Mouse (Mus musculus) erythroblast, adult 5-6 weeks (primary cell): ENCODE data around the gene Clasp1. TPM values are rescaled to one million over a fixed set of nuclear protein-coding genes. Genes with fewer than 3 reads are reported as not detected.

Experiments
- ATAC-seq: replicated peaks from 2 replicates; pipeline ENCODE4 v1.8.0; 2016; ENCODE audit warnings: moderate number of reproducible peaks, mild to moderate bottlenecking, moderate TSS enrichment, inconsistent platforms; ENCODE audit not compliant: poor library complexity, low FRiP score, severe bottlenecking
- total RNA-seq, 2 experiments: library from RNA; stranded (forward) in 1 of 2; stranded (reverse) in 1 of 2; fragments of 150-400 nt in 1 of 2; fragments of 200-764, 138-1000 nt in 1 of 2; gene quantifications; 2 replicates each; pipeline versions ENCODE4 v1.2.3 to v1.2.4; 2015 to 2017; ENCODE audit warnings: low replicate concordance in 2 of 2

The Clasp1 gene
- total RNA-seq, 2 experiments from 2014 or later, result 11.4 to 24.6 TPM

GRCm38 (mm10) chr1:118627781-118628464 is 239.1 kb downstream of the Clasp1 start, which contains the start of gene Tfcp2l1:
Gene Tfcp2l1 (plus strand): TSS chr1:118627945.
- ATAC-seq, result peak; percentile 52

DNA sequence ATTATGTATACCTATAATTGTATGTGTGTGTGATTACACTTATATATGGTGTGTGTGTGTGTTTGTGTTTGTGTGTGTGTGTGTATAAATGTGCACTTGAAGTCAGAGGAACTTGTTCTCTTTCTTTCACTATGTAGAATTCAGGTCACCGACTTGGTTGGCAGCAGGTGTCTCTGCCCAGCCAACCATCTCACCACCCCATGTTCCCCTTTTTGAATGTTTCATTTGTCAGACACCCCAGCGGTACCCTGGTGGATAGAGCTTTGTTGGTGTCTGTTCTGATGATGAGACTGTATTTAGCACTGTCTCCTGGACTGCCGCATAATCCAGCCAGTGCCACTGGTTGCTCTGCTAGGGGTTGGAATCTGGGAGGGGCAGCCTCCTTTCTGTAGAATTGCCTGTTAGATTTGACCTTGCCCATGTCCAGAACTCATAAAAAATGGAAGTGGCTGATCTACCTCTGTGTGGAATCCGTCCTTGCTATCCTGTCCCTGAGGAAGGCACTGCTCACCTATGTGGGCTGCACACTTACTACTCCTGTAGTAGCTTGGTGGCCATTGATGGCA is 244.6 kb downstream of the Clasp1 start:
- no peak for ATAC-seq

- no peak for ATAC-seq
Measured at GRCm38 (mm10) chr1:118642296-118642999, 253.6 kb downstream of the Clasp1 start.

DNA sequence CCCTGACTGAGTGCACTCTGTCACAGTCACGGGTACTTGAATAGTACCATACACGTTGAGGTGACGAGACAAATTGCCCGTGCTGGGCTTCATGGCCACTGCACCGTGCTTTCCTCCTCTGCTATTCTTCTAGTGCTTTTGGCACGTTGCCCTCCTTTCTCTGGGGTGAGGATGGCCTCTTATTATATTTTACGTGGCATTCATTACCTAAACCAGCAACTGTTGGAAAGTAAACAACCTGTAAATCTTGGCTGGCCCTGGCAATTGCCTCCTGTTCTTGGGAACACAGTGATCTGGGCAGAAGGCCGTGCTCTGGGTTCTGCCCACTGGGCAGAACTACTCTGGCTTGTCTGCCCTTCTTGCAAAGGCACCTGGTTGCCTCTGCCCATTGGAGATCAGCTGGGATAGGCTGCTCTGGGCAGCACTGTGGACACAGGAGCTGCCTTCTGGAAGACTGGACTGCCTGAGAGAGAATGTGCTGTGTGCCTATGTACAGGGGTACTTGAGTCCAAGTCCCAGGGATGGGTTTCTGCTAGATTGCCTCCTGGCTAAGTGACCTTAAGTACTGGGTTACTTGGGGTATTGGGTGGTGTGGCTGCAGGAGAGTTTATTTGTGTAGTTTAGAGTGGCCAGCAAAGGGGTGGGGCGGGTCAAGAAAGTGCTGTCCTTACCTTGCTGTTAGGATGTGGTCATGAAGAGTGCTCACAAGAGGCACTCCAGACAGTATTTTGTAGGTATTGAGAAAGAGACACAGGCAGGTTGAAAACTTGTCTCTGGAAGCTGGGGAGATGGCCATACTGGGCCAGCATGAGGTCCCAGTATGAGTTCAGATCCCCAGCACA is 254.5 kb downstream of the Clasp1 start:
- no peak for ATAC-seq

- ATAC-seq, result no peak
Measured at GRCm38 (mm10) chr1:118645701-118646100, 256.8 kb downstream of the Clasp1 start.

DNA sequence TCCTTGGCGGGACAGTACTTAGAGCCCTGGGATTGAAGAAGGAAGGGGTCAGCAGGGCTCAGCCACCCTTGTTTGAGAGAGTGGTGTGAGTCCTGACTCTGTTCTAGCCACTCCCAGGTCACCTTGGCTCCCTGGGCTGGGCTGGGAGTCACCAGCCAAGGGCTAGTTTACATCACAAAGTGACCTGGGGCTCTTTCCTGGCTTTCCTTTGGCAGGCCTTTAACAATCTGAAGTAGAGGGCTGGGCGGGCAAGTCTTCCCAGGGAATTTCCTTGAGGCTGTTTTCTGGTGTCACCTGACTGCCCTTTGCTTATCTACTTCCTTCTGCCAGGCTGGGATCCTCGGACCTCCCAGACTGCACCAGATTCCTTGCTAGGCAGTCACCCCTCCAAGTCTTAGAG is 259.2 kb downstream of the Clasp1 start:
- no peak for ATAC-seq

- ATAC-seq, result no peak
Measured at GRCm38 (mm10) chr1:118649933-118650770, 261.3 kb downstream of the Clasp1 start.

GRCm38 (mm10) chr1:118650771-118651080 is 261.9 kb downstream of the Clasp1 start:
- no peak for ATAC-seq

- no peak for ATAC-seq
Measured at GRCm38 (mm10) chr1:118658716-118659115, 269.9 kb downstream of the Clasp1 start.

- no peak for ATAC-seq
Measured at GRCm38 (mm10) chr1:118660880-118661465, 272.1 kb downstream of the Clasp1 start.

Other genes with a start within 250 kb of the Clasp1 start
- not detected in 2 replicates for gene Gm29106, start 212.5 kb upstream of the Clasp1 start, total RNA-seq (2015; ENCODE audit: low replicate concordance)
- not detected in 2 replicates for gene Gm29106, start 212.5 kb upstream of the Clasp1 start, total RNA-seq (2017; ENCODE audit: low replicate concordance)
- 22.4 and 28.6 TPM in 2 replicates for gene Tsn, start 77.3 kb upstream of the Clasp1 start, total RNA-seq (2015; ENCODE audit: low replicate concordance)
- 24.1 and 30.5 TPM in 2 replicates for gene Tsn, start 77.3 kb upstream of the Clasp1 start, total RNA-seq (2017; ENCODE audit: low replicate concordance)
- 30.6 and 40.5 TPM in 2 replicates for gene Nifk, start 67.2 kb upstream of the Clasp1 start, total RNA-seq (2015; ENCODE audit: low replicate concordance)
- gene Nifk, start 67.2 kb upstream of the Clasp1 start, total RNA-seq (2017; ENCODE audit: low replicate concordance), result 31.8 and 38.3 TPM in 2 replicates
- 0.19 TPM in 1 of 2 replicates, not detected in the other for gene Tfcp2l1, start 238.9 kb downstream of the Clasp1 start, total RNA-seq (2015; ENCODE audit: low replicate concordance)
- 0.09 TPM in 1 of 2 replicates, not detected in the other for gene Tfcp2l1, start 238.9 kb downstream of the Clasp1 start, total RNA-seq (2017; ENCODE audit: low replicate concordance)